Mouse (Mus musculus) embryonic fibroblast, embryonic 13.5 days (primary cell): Measurements from ENCODE around the gene Clcn2. TPM values are rescaled to one million over a fixed set of nuclear protein-coding genes. Genes with fewer than 3 reads are reported as not detected.

Experiments
- H3K27ac ChIP-seq: 2 replicates; pipeline ENCODE4 v1.5.1; 2012; ENCODE audit warnings: low read length, control low read depth, inconsistent platforms; ENCODE audit not compliant: insufficient read depth
- H3K4me1 ChIP-seq: 2 replicates; pipeline ENCODE4 v1.6.1; 2011; ENCODE audit warnings: low read length; ENCODE audit not compliant: control insufficient read depth, insufficient read depth
- H3K4me3 ChIP-seq: 2 replicates; pipeline ENCODE4 v1.5.1; 2011; ENCODE audit warnings: mild to moderate bottlenecking, control low read depth, low read length; ENCODE audit not compliant: insufficient read depth
- CTCF ChIP-seq: IDR thresholded peaks from 2 replicates; pipeline ENCODE4 v1.5.1; 2011; ENCODE audit warnings: mild to moderate bottlenecking, control low read depth, low read length, moderate library complexity, borderline replicate concordance; ENCODE audit not compliant: insufficient read depth
- POLR2A ChIP-seq: IDR thresholded peaks from 2 replicates; pipeline ENCODE4 v1.6.1; 2011; ENCODE audit warnings: low read depth, mild to moderate bottlenecking, control low read depth, low read length, moderate library complexity
- polyA plus RNA-seq: library from polyadenylated mRNA; stranded (reverse); fragments of >200 nt; gene quantifications from 2 replicates; pipeline ENCODE4 v1.2.4, GENCODE M21; 2011; ENCODE audit warnings: low read depth; ENCODE audit not compliant: missing spikeins, insufficient read length

Gene Clcn2
- polyA plus RNA-seq, 1 experiment, result 7.0 TPM

GRCm38 (mm10) chr16:20723247-20723646 is 5.7 kb upstream of the Clcn2 start:
- peaks cover 4% of the 10 kb centered on the region for H3K4me1 ChIP-seq
- TF ChIP-seq CTCF (no peak), POLR2A (no peak)
- H3K4me3 ChIP-seq, result no peak overlapping the region
- H3K27ac ChIP-seq, result no peak overlapping the region

GRCm38 (mm10) chr16:20722736-20723135 is 5.2 kb upstream of the Clcn2 start:
- Histone ChIP-seq H3K27ac (no peak overlapping the region), H3K4me1 (peaks cover 4% of the 10 kb centered on the region), H3K4me3 (no peak overlapping the region)
- TF ChIP-seq POLR2A (no peak), CTCF (no peak)

DNA sequence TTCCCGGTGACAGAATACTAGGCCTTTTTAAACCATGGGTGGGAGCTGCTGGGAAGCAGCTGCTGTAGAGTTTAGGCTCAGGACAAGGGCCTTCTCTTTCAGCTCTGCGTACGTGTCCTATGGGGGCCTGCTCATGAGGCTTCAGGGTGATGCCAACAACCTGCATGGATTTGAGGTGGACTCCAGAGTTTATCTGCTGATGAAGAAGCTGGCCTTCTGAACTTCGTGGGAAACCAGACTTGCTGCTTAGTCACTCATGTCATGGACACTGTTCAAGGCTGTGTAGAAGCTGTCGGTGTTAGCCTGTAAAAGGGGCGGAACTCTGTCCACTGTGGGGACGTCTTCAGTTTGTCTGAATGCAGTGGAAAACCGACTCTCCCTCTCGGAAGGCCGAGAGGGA is 4.3 kb upstream of the Clcn2 start:
- Histone ChIP-seq H3K4me3 (no peak overlapping the region), H3K4me1 (peaks cover 4% of the 10 kb centered on the region), H3K27ac (no peak overlapping the region)
- TF ChIP-seq POLR2A (no peak), CTCF (no peak)

- Histone ChIP-seq H3K27ac (peak overlapping the region; percentile 90), H3K4me1 (peaks cover 3% of the 10 kb centered on the region; the same call in 1 of the 2 replicates), H3K4me3 (peak overlapping the region; percentile 97)
- TF ChIP-seq POLR2A, result no peak
- TF ChIP-seq CTCF, result no peak
These were observed 578 bp upstream of the Clcn2 start for GRCm38 (mm10) chr16:20717978-20718670.

DNA sequence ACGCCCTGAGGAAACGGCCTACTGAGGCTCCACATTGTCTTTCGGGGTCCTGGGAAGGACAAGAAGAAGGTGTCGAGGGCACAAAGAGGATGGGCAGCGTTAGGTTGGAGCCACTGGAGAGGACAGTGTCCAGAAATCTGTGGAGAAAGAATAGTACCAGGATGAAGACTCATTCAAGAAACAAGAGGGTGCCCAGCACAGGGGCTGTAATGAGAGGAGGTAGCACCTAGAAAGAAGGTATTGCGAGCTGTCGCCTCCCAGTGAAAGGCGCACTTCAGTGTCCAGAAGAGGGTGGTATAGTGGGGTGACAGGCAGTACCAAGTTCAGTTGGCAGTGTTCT is 735 bp downstream of the Clcn2 start:
- Histone ChIP-seq H3K27ac (peak overlapping the region; percentile 76), H3K4me1 (peaks cover 3% of the 10 kb centered on the region; the same call in 1 of the 2 replicates), H3K4me3 (peak overlapping the region; percentile 46)
- TF ChIP-seq POLR2A (peak; percentile 60), CTCF (no peak)

GRCm38 (mm10) chr16:20715976-20716840 is 1.3 kb downstream of the Clcn2 start:
- H3K4me1 ChIP-seq, result peaks cover 3% of the 10 kb centered on the region; the same call in 1 of the 2 replicates
- H3K27ac ChIP-seq, result peak overlapping the region; percentile 80
- H3K4me3 ChIP-seq, result peak overlapping the region; percentile 71
- no peak for TF ChIP-seq CTCF
- TF ChIP-seq POLR2A, result peak; percentile 94

GRCm38 (mm10) chr16:20715566-20715965 is 2.0 kb downstream of the Clcn2 start:
- peak overlapping the region; percentile 71 for H3K4me3 ChIP-seq
- H3K27ac ChIP-seq, result peak overlapping the region; percentile 80
- H3K4me1 ChIP-seq, result peaks cover 3% of the 10 kb centered on the region; the same call in 1 of the 2 replicates
- TF ChIP-seq CTCF (no peak), POLR2A (no peak)

- Histone ChIP-seq H3K27ac (no peak overlapping the region), H3K4me3 (peak overlapping the region; percentile 71), H3K4me1 (peaks cover 3% of the 10 kb centered on the region; the same call in 1 of the 2 replicates)
- TF ChIP-seq CTCF (no peak), POLR2A (no peak)
These were observed 2.4 kb downstream of the Clcn2 start for GRCm38 (mm10) chr16:20715161-20715560.

DNA sequence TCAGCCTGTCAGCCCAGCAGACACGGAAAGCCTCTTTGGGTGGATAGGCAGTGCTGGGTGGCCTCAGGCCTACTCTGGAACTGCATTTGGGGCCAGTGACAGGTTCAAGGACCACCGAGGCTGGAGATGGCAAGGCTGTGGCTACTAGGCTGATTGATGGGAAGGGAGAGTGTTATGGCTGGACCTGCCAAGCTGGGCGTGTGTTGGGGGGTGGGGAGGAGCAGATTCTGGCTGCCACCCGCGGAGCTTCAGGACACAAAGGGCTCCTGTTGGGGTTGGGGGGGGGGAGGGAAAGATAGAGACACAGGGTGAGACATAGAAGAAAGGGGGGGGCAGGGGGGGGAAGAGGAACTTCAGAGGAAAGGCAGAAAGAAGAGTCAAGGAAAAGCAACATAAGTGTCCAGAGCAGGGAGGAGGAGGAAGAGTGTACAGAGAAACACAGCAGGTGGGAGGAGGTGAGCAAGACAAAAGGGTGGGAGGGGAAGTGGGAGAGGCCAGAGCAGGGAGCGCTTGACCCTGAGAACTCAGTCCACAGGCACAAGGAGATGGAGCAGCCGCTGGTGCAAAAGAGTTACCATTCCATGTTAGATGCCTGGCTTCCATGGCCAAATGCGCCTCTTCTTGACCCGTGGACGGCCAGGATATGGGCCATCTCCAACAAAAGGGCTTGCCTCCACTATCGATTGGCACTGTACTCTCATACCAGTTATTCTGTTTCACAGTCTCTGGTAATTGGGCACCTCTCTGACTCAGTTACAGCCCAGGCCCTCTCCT is 3.1 kb downstream of the Clcn2 start:
- H3K4me3 ChIP-seq, result peak overlapping the region; percentile 71; the same call in 1 of the 2 replicates
- TF ChIP-seq POLR2A (no peak), CTCF (no peak)
- H3K27ac ChIP-seq, result no peak overlapping the region
- H3K4me1 ChIP-seq, result peaks cover 3% of the 10 kb centered on the region; the same call in 1 of the 2 replicates
